ENCODE assay signal across 8 mouse cellular contexts in the genomic region with DNA sequence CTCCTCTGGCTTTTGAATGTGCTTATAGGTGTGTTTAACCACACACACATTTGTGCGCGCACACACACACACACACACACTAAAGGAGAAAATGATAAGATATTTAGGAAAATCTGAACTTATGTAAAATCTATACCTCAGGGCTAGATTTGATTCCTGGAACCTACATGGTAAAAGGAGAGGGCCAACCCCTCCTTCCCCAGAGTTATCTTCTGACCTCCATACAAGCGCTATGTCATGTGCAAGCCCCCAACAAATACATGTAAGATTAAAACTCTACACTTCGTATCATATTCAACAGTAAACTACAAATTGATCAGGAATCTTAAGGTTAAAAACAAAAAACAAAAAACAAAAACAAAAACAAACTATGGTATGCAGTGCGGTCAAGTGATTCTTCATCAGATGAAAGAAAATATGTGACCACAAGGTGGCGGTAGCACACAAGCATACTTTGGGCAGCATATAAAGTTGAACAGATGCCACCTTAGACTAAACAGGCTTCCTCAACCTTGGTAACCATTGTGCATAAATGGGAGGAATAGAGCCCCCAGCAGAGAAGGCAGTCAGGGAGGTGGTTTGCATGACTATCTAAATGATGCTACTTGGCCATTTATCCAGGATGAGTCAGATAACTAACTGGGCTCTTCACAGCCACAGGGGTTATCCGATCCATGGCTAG. TPM values are rescaled to one million over a fixed set of nuclear protein-coding genes. Genes with fewer than 3 reads are reported as not detected.
A peak's percentile ranks its signal among the peaks of the same experiment; 100 is the strongest.
DNase-seq lines count a peak whose midpoint lies in the region; ATAC-seq lines count a peak whose summit lies in the region.

No protein-coding gene starts in this region.

- H3K4me3 ChIP-seq in forebrain, embryonic 12.5 days (replicated peaks): no peak overlapping the region
- no peak overlapping the region for H3K4me3 ChIP-seq in midbrain, embryonic 10.5 days

- H3K27me3 ChIP-seq in forebrain, embryonic 12.5 days: 0 out of 2 replicates have a peak, but pooled peaks cover 3% of the 10 kb centered on the region
- H3K27me3 ChIP-seq in midbrain, embryonic 10.5 days (ENCODE audit: low read depth, poor library complexity, severe bottlenecking): no peaks in the 10 kb centered on the region

- H3K9ac ChIP-seq in forebrain, embryonic 12.5 days: no peak overlapping the region

- 58% methylated on average over 7 of the region's 7 CpGs for whole genome bisulfite sequencing in forebrain, embryonic 12.5 days
- WGBS in midbrain, embryonic 10.5 days: 57% methylated on average over 7 of the region's 7 CpGs

- H3K36me3 ChIP-seq in forebrain, embryonic 12.5 days (replicated peaks): peaks cover 32% of the 10 kb centered on the region
- H3K36me3 ChIP-seq in midbrain, embryonic 10.5 days: peaks cover 35% of the 10 kb centered on the region

- H3K27ac ChIP-seq in forebrain, embryonic 12.5 days: no peak overlapping the region
- no peak overlapping the region for H3K27ac ChIP-seq in midbrain, embryonic 10.5 days (replicated peaks)

- peak; percentile 55 to 77 for DNase-seq in heart, adult 18-20 months
- DNase-seq in heart, adult 11 months: no peak
- peak; percentile 56 for DNase-seq in c-Kit-negative CD71-positive TER-119-positive erythroid progenitor cells, embryonic 14.5 days (ENCODE audit: low read depth, low spot score)
- DNase-seq in induced T-regulatory cell, adult 2 months (ENCODE audit: low read depth): peak; percentile 89
- peak; percentile 61 to 68 for DNase-seq in left cerebral cortex, postnatal 10 days (ENCODE audit: extremely low spot score in 1 of 2, low spot score in 2 of 2)
- peak; percentile 43 for DNase-seq in midbrain, embryonic 10.5 days (ENCODE audit: low spot score)
- DNase-seq in spleen, postnatal 36 days (ENCODE audit: low spot score in 2 of 2): peak; percentile 30 to 59

- ATAC-seq in forebrain, embryonic 12.5 days (ENCODE audit: low FRiP score): peak; percentile 61; the same call in 1 of the 2 replicates

- no peaks in the 10 kb centered on the region for H3K4me1 ChIP-seq in forebrain, embryonic 12.5 days
- H3K4me1 ChIP-seq in midbrain, embryonic 10.5 days: no peaks in the 10 kb centered on the region

- intact Hi-C loops in left cerebral cortex, postnatal 10 days (cut with DNase I): loop anchor here (10.0 kb wide), 1 partner anchor 178 kb away; the partner anchor contains the start of genes Fbxl12 and Ubl5

- H3K9me3 ChIP-seq in forebrain, embryonic 12.5 days: peaks cover 10% of the 10 kb centered on the region; the same call in 1 of the 2 replicates
- H3K9me3 ChIP-seq in midbrain, embryonic 10.5 days (replicated peaks): peaks cover 31% of the 10 kb centered on the region

- H3K4me2 ChIP-seq in forebrain, embryonic 12.5 days: no peak overlapping the region

RNA-seq across cellular contexts. Expression of gene Zfp26, which starts 6.9 kb away (rescaled TPM):
- total RNA-seq in heart, adult 18-20 months (2021): 1 to 10 TPM; 7.4 to 9.2 TPM
- polyA plus RNA-seq in forebrain, embryonic 12.5 days (2016; fragmentation: Nextera tagmentation; extraction: Ambion mirVana): 32.1 and 36.5 TPM in 2 replicates
- 10 to 100 TPM; 30.9 to 31.5 TPM for total RNA-seq in left cerebral cortex, postnatal 10 days (2021)
- polyA plus RNA-seq in midbrain, embryonic 10.5 days (2016; fragmentation: Nextera tagmentation; extraction: Ambion mirVana): 20.5 and 23.3 TPM in 2 replicates

RNA-seq across cellular contexts. Expression of gene Zfp426, which starts 25.6 kb away (rescaled TPM):
- 1 to 10 TPM; 9.0 to 9.6 TPM for total RNA-seq in heart, adult 18-20 months (2021)
- polyA plus RNA-seq in forebrain, embryonic 12.5 days (2016; fragmentation: Nextera tagmentation; extraction: Ambion mirVana): 29.1 and 32.5 TPM in 2 replicates
- total RNA-seq in left cerebral cortex, postnatal 10 days (2021): 10 to 100 TPM; 30.0 to 33.5 TPM
- 27.3 and 31.3 TPM in 2 replicates for polyA plus RNA-seq in midbrain, embryonic 10.5 days (2016; fragmentation: Nextera tagmentation; extraction: Ambion mirVana)

RNA-seq across cellular contexts. Expression of gene Zfp266, which starts 54.3 kb away (rescaled TPM):
- 10 to 100 TPM; 23.9 to 24.7 TPM for total RNA-seq in heart, adult 18-20 months (2021)
- polyA plus RNA-seq in forebrain, embryonic 12.5 days (2016; fragmentation: Nextera tagmentation; extraction: Ambion mirVana): 160 and 165 TPM in 2 replicates
- total RNA-seq in left cerebral cortex, postnatal 10 days (2021): 10 to 100 TPM; 54.4 to 56.7 TPM
- 117 and 139 TPM in 2 replicates for polyA plus RNA-seq in midbrain, embryonic 10.5 days (2016; fragmentation: Nextera tagmentation; extraction: Ambion mirVana)
